Mouse (Mus musculus) stomach, postnatal 0 days (tissue): ENCODE data around the gene Ptpn14. TPM values are rescaled to one million over a fixed set of nuclear protein-coding genes. Genes with fewer than 3 reads are reported as not detected.

Source experiments
- ATAC-seq: fragments of 200-750 bp; cut with Nextera tagmentation; 2 replicates; pipeline ENCODE4 v1.8.0; 2017; ENCODE audit not compliant: low FRiP score, low TSS enrichment
- DNase-seq: peaks from one replicate; pipeline ENCODE4 v3.0.0-alpha.2; 2016; ENCODE audit warnings: low spot score
- H3K27ac ChIP-seq: fragments of 300-500 bp; sonication (generic); replicated peaks from 2 replicates; pipeline ENCODE4 v1.5.1; 2014; ENCODE audit warnings: mild to moderate bottlenecking, control low read depth
- H3K27me3 ChIP-seq: fragments of 300-500 bp; sonication (generic); 2 replicates; pipeline ENCODE4 v1.6.1; 2014; ENCODE audit warnings: low read length; ENCODE audit not compliant: control insufficient read depth, insufficient read depth
- H3K36me3 ChIP-seq: fragments of 300-500 bp; sonication (generic); 2 replicates; pipeline ENCODE4 v1.6.1; 2014; ENCODE audit warnings: low read length, mixed read lengths; ENCODE audit not compliant: control insufficient read depth, insufficient read depth
- H3K4me1 ChIP-seq: fragments of 300-500 bp; sonication (generic); replicated peaks from 2 replicates; pipeline ENCODE4 v1.6.1; 2014; ENCODE audit warnings: antibody characterized with exemption; ENCODE audit not compliant: control insufficient read depth, insufficient read depth
- H3K4me2 ChIP-seq: fragments of 300-500 bp; sonication (generic); replicated peaks from 2 replicates; pipeline ENCODE4 v1.6.1; 2014; ENCODE audit warnings: low read depth, mild to moderate bottlenecking, control low read depth, moderate library complexity
- H3K4me3 ChIP-seq: fragments of 300-500 bp; sonication (generic); 2 replicates; pipeline ENCODE4 v1.5.1; 2014; ENCODE audit warnings: low read depth, low read length, control low read depth
- H3K9ac ChIP-seq: fragments of 300-500 bp; sonication (generic); 2 replicates; pipeline ENCODE4 v1.6.1; 2014; ENCODE audit warnings: mild to moderate bottlenecking, low read length, control low read depth, mixed read lengths
- H3K9me3 ChIP-seq: fragments of 300-500 bp; sonication (generic); 2 replicates; pipeline ENCODE4 v1.6.1; 2016; ENCODE audit warnings: low read length; ENCODE audit not compliant: control insufficient read depth
- CTCF ChIP-seq: IDR thresholded peaks from 2 replicates; pipeline ENCODE4 v1.5.1; 2016; ENCODE audit warnings: antibody characterized with exemption, low read depth, mild to moderate bottlenecking, moderate library complexity
- EP300 ChIP-seq: optimal IDR thresholded peaks from 2 replicates; pipeline ENCODE3; 2016; ENCODE audit warnings: antibody characterized with exemption
- WGBS: fragments of 180-500 bp; shearing (Covaris S2); extraction: QIAGEN DNeasy Blood & Tissue Kit; methylation state at CpG from one replicate; pipeline ENCODE4 v1.1.7; 2014; 5-methylcytosine and 5-hydroxymethylcytosine counted together
- polyA plus RNA-seq: library from polyadenylated mRNA; unstranded; fragments of >200 nt; fragmentation: Nextera tagmentation; extraction: Ambion mirVana; gene quantifications from 2 replicates; pipeline ENCODE4 v1.2.1, GENCODE M21; 2015

The Ptpn14 gene
- polyA plus RNA-seq, 1 experiment from 2014 or later, result 4.5 TPM

DNA sequence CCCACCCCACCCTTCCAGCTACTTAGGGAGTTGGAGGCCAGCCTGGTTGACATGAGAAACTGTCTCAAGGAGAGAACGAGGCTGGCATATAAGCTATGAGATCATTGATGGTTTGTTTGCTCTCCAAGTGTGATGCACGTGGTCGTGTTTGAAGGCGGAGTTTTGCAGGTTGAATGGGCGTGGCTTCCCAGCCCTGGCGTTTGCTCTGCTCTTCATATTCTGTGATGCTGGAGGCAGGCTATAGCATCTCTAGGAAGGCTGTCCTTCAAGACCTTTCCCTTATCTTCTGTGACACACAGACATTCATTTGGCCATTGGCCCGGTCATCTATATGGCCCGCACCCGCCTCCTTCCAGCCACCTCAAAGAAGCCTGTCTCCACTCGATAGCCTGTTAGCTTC is 39.1 kb downstream of the Ptpn14 start:
- Histone ChIP-seq H3K9ac (no peak overlapping the region), H3K27ac (no peak overlapping the region), H3K4me2 (no peak overlapping the region), H3K27me3 (no peaks in the 10 kb centered on the region), H3K36me3 (no peaks in the 10 kb centered on the region), H3K4me1 (0 out of 2 replicates have a peak, but pooled peaks cover 3% of the 10 kb centered on the region), H3K4me3 (no peak overlapping the region), H3K9me3 (no peaks in the 10 kb centered on the region)
- 50% methylated on average over 10 of the region's 10 CpGs for WGBS
- ATAC-seq, result peak; percentile 36; the same call in 1 of the 2 replicates
- TF ChIP-seq EP300 (no peak), CTCF (no peak)
- peak; percentile 59 for DNase-seq

GRCm38 (mm10) chr1:189767910-189768309 is 39.8 kb downstream of the Ptpn14 start:
- 51% methylated on average over 9 of the region's 9 CpGs for WGBS
- ATAC-seq, result no peak
- no peak for DNase-seq

GRCm38 (mm10) chr1:189770516-189770915 is 42.4 kb downstream of the Ptpn14 start:
- peaks cover 6% of the 10 kb centered on the region; the same call in 1 of the 2 replicates for H3K4me1 ChIP-seq
- H3K27me3 ChIP-seq, result no peaks in the 10 kb centered on the region
- H3K9ac ChIP-seq, result no peak overlapping the region
- ATAC-seq (peak; percentile 69), DNase-seq (peak; percentile 26)
- no peaks in the 10 kb centered on the region for H3K36me3 ChIP-seq
- H3K4me3 ChIP-seq, result no peak overlapping the region
- no peak for TF ChIP-seq CTCF
- no peak for TF ChIP-seq EP300
- no peaks in the 10 kb centered on the region for H3K9me3 ChIP-seq
- no peak overlapping the region for H3K4me2 ChIP-seq
- WGBS, result 66% methylated on average over 3 of the region's 3 CpGs
- H3K27ac ChIP-seq, result 0 out of 2 replicates have a peak overlapping the region, but pooled peaks have one; percentile 40

More at GRCm38 (mm10) chr1:189767910-189768309, 39.8 kb downstream of the Ptpn14 start:
- Histone ChIP-seq H3K4me3 (no peak overlapping the region), H3K4me2 (no peak overlapping the region), H3K27ac (no peak overlapping the region), H3K4me1 (peaks cover 3% of the 10 kb centered on the region; the same call in 1 of the 2 replicates), H3K9me3 (no peaks in the 10 kb centered on the region), H3K27me3 (no peaks in the 10 kb centered on the region), H3K9ac (no peak overlapping the region), H3K36me3 (no peaks in the 10 kb centered on the region)
- TF ChIP-seq CTCF, result no peak
- no peak for TF ChIP-seq EP300

DNA sequence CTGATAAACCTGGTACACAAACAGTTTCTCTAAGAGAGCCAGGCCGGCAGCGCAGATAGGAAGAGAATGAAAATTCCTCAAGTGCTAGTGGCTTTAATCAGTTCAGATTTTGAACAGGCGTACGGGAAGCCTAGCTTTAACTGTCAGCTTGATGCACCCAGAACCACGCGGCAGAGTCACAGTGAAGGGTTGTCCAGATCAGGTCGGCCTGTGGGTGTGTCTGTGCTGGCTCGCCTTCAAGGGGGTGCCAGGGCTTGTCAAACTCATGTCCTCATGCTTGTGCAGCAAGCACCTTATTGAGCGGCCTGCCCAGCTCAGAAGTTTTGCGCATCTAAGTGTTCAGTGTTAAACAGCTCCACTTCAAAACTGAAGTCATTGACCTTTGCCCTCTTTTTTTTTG is 44.6 kb downstream of the Ptpn14 start:
- no peaks in the 10 kb centered on the region for H3K36me3 ChIP-seq
- H3K27me3 ChIP-seq, result no peaks in the 10 kb centered on the region
- peaks cover 3% of the 10 kb centered on the region; the same call in 1 of the 2 replicates for H3K4me1 ChIP-seq
- TF ChIP-seq EP300, result no peak
- TF ChIP-seq CTCF, result no peak
- ATAC-seq (no peak), DNase-seq (peak; percentile 31)
- H3K4me3 ChIP-seq, result no peak overlapping the region
- WGBS, result 58% methylated on average over 10 of the region's 10 CpGs
- H3K9ac ChIP-seq, result no peak overlapping the region
- no peak overlapping the region for H3K27ac ChIP-seq
- H3K9me3 ChIP-seq, result no peaks in the 10 kb centered on the region
- no peak overlapping the region for H3K4me2 ChIP-seq

DNA sequence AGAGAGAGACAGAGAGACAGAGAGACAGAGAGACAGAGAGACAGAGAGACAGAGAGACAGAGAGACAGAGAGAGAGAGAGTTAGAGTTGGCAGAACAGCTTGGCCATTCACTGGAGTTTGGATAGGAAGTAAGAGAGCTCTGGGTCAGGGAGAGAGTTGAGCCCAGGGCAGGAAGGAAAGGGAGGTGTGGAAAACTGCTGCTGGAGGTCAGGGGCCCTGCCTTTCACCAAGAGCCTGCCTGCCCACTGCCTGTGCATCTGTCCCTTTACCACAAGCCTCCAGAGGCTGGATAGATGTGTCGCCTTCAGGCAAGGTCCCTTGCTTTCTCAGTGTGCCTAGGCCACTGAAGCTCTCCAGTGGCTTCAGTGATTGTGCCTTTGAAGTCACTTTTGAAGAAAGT is 46.7 kb downstream of the Ptpn14 start:
- ATAC-seq, result no peak
- no peak overlapping the region for H3K4me3 ChIP-seq
- H3K9ac ChIP-seq, result no peak overlapping the region
- DNase-seq, result no peak
- H3K9me3 ChIP-seq, result no peaks in the 10 kb centered on the region
- peaks cover 6% of the 10 kb centered on the region; the same call in 1 of the 2 replicates for H3K4me1 ChIP-seq
- no peak overlapping the region for H3K4me2 ChIP-seq
- H3K27ac ChIP-seq, result no peak overlapping the region
- 88% methylated on average over 1 of the region's 1 CpGs for WGBS
- no peaks in the 10 kb centered on the region for H3K27me3 ChIP-seq
- no peaks in the 10 kb centered on the region for H3K36me3 ChIP-seq
- TF ChIP-seq CTCF, result no peak
- TF ChIP-seq EP300, result no peak

GRCm38 (mm10) chr1:189777207-189777606 is 49.1 kb downstream of the Ptpn14 start:
- Histone ChIP-seq H3K9me3 (no peaks in the 10 kb centered on the region), H3K9ac (no peak overlapping the region), H3K4me2 (no peak overlapping the region), H3K27ac (no peak overlapping the region), H3K4me3 (no peak overlapping the region), H3K36me3 (no peaks in the 10 kb centered on the region), H3K27me3 (no peaks in the 10 kb centered on the region), H3K4me1 (peaks cover 6% of the 10 kb centered on the region; the same call in 1 of the 2 replicates)
- DNase-seq, result no peak
- no peak for TF ChIP-seq CTCF
- TF ChIP-seq EP300, result no peak
- no peak for ATAC-seq
- WGBS, result 58% methylated on average over 6 of the region's 6 CpGs
